Mouse (Mus musculus) hematopoietic stem cell, adult 5-6 weeks (primary cell): ENCODE data around the gene Hivep3. TPM values are rescaled to one million over a fixed set of nuclear protein-coding genes. Genes with fewer than 3 reads are reported as not detected.
A peak's percentile ranks its signal among the peaks of the same experiment; 100 is the strongest.

Experiments used
- ATAC-seq, 2 experiments: fragments of 125-278 bp in 1 of 2; replicated peaks in 1 of 2; 2 replicates each; pipeline ENCODE4 v1.8.0; 2016 to 2017; ENCODE audit warnings: inconsistent platforms in 2 of 2, mild to moderate bottlenecking in 2 of 2, moderate number of reproducible peaks in 2 of 2, low read depth in 1 of 2, moderate TSS enrichment in 1 of 2; ENCODE audit not compliant: low FRiP score in 2 of 2, poor library complexity in 2 of 2, severe bottlenecking in 2 of 2, insufficient read depth in 1 of 2, low TSS enrichment in 1 of 2
- total RNA-seq: library from RNA; stranded (forward); fragments of 172-1452, 232-1000 nt; gene quantifications from 2 replicates; pipeline ENCODE4 v1.2.3, GENCODE M21; 2017

The Hivep3 gene
- total RNA-seq, 1 experiment from 2014 or later: 16.2 TPM

DNA sequence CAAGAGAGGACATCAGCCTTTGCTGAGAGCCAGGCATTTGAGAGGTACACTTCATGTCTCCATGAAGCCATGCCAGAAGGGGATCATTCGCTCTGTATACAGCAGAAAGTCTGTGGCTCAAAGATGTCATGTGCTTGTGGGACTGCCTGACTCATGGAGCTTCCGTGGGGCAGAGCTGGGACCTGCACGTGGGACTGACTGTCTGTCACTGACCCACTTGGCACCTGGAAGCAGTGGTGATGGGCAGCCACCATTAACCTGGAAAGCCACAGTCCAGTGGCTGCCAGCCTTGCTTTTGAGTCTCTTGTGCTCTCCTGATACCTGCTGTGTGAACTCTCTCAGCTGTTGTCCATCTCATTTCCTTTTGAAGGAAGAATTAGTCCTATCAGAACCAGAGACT is 256.8 kb downstream of the Hivep3 start:
- ATAC-seq: no peak

DNA sequence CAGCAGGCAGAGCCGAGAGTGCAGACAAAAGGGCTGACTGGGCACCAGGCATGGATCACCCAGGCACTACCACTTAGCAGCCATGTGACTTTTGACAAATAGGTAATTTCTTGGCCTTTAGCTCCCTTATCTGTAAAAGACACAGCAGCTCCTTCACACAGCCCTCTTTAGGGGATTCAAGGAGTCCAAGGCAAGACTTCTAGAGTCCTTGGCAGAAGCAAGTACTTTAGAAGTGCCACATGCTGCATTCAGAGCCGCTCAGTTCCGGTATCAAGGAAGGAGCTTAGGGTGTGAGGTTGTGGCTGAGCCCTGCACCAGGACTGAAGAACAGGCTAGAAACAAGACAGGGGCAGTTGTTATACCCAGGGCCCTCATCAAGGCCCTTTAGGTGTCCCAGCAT is 257.3 kb downstream of the Hivep3 start:
- no peak for ATAC-seq

DNA sequence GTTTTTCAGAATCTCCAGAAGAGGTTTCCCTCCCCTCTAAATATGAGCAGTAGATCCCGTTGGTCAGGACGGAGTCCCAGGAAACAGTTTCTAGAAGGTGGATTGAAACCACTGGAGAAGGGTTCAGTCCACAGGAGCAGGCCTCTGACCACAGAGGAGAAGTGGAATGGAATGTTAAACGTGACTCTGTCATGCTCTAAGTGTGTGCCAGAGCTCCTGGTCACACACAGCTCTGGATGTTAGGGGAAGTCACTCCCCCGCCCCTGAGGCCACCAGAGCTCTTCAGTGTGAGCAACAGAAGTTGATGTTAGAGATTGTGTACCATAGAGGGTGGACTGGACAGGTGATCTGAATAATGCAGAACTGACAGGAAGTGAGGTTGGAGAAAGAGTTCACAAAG is 258.2 kb downstream of the Hivep3 start:
- ATAC-seq: no peak

DNA sequence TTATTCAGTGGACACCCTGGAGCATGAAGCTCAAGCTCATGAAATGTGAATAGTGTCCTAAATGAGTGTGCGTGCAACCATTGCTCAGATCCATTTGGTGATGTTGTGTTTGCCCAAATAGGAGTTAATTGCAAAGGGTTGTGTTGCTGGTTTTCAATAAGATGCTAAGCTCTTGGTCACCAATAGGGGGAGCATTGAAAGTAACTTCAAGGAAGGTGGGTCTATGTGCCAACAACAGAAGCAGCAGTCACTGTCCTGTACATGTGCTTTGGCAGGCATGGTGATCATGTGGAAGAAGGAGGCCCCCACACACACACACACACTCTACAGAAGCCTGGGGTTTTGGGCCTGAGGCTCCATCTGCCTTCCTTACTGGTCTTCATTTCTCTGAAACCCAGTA is 262.8 kb downstream of the Hivep3 start:
- no peak for ATAC-seq

DNA sequence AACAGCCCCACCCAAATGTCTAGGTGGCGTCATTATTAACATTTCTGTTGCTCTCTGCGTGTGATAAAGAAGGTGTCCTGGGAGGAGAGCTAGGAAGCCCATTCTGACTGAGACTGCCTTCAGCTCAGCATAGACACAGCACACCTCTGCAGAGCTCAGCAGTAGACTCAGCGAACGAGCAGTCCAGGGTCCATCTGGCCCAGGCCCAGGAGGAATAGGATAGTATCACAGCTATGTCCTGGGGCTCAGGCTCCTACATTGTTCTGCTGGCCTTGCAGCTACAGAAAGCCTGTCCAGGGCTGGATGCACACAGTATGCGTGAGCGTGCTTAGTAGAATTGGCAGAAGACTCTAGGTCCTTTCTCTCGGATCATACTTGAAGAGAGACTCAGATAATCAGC is 263.8 kb downstream of the Hivep3 start:
- ATAC-seq: no peak

DNA sequence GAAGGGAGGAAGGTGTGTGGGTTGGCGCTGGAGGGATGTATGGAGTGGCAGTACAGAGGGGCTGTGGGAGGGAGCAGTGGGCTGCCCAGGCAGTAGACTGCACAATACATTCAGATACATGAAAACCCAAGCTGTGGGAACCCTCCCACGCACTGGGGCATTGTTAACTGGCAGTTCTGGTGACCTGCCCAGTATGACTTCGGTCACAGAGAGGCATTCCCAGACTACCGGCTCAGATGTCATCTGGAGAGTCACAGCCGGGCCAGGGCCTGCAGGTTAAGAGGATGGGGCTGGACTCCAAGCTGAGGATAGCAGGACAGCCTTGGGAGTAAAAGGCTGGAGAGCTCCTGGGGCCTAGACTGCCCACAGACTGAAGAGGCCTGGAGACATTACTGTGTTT is 265.3 kb downstream of the Hivep3 start:
- no peak for ATAC-seq

DNA sequence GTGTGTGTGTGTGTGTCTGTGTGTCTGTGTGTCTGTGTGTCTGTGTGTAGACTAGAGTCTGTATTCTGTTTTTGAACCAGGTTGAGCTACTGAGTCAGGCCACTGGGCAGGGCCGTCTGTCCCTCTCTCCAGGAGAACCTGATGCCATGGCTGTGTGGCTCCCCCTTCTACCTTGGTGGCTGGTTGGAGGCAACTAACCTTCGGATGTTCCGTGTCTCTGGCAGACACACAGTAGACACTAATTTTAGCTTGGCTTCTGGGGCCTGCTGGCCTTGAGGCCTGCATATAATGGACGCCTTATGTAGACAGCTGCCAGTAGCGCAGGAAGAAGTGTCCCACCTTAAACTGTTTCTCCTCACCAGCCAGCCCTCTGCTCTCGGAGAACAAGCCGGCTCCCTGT is 267.3 kb downstream of the Hivep3 start:
- no peak for ATAC-seq

DNA sequence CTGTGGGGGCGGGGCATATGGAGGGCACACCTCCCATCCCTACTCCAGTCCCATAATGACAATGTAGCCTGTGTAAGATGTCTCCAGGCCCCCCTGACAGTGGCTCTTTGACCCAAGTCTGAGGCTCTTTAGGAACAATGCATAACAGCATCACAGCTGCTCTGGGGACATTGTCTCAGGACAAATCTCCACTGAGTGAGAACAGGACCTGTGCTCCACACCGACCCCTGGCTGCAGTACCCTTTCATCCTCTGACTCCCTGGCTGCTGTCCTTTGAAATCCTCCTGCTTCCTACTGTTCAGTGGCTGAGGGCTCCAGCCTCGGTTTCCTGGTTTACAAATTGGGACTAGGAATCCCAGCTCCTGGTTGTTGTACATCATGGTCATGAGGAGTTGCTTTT is 269.4 kb downstream of the Hivep3 start:
- ATAC-seq: no peak

DNA sequence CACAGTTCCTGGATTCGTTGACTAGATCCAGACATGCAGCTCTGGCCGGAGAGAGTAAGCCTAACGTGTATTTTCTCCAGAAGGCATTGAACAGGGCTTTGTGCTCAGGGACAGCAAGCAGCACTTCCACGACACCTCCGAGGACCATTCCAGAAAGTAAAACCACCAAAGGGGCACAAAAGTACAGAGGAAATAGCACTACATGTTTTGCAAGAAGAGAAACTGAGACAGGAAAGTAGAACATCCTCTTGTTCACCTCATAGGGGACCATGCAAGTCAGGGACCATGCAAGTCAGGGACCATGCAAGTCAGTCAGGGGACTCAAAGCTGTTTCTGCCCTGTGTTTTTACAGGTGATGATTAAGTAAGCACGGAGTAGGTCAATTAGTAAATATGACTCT is 272.5 kb downstream of the Hivep3 start:
- ATAC-seq: no peak

DNA sequence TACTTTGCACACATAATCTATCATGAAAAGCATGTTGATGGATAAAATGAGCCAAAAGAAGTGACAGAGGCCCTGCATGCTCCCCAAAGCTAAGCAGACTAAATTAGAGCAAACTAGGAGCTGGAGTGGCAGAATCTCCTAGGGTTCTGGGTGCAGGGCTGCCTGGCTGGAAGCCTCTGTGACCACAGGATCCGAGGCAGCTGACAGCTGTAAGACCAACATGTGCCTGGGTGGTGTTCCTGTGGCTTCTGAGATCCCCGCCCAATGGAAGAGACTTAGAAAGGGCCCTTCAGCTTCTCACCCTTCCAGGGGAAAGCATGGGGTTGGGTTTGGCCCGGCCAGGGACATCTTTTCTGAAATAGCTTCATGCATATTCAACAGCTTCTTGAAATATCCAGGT is 274.3 kb downstream of the Hivep3 start:
- peak; percentile 51 to 61 for ATAC-seq

DNA sequence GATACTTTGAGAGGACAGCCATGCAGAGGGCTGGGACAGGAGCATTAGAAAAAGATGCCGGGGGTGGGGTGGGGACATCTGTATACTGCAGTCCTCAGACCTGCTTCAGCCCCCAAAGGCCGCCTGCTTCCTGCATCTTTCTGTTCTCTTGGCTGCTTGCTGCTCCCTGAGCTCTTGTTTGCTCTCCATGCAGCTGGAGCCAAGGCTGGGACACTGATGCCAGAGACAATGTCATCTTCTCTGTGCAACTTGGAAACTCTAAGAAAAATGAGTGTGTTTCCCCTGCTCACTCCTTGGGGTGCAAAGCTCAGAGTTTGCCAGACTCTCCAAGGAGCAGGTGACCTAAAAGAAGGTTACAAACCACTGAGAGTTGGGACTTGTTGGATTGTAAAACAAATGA is 275.6 kb downstream of the Hivep3 start:
- ATAC-seq: no peak

DNA sequence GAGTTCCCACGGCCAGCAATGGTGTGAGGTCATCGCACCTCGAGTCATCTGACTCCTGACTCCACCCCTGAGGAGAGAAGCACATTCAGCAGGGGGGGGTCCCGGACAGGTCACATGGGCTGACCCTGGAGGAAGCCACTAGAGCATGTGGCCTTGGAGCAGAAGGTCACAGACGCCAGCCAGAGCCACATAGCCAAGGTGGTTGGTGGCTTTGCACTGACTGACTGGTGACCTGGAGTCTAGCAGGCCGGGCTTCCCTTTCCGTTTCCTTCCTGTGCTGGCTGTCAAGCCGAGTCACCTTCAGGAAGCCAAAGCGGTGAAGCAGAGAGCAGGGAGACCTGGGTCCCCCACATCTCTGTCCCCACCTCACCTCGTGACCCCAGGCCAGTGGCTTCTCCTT is 278.2 kb downstream of the Hivep3 start:
- peak; percentile 61 to 85 for ATAC-seq

DNA sequence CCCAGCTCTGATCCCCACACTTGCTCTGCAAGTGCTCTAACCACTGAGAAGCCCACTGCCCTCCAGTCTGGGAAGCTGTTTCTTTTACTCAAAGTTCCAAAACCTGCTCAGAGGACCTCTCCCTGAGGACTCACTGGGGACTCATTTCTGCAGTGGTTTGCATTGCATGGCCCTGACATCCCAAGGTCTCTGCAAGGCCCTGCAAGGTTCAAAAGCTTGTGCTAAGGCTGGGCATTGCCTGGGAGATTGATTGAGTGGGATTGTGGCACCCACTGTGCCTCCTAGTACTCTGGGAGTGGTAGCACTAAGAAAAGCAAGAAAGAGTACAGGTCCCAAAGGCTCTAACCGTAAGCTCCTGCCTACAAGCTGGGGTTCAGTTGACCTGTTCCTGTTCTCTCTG is 279.3 kb downstream of the Hivep3 start:
- no peak for ATAC-seq

DNA sequence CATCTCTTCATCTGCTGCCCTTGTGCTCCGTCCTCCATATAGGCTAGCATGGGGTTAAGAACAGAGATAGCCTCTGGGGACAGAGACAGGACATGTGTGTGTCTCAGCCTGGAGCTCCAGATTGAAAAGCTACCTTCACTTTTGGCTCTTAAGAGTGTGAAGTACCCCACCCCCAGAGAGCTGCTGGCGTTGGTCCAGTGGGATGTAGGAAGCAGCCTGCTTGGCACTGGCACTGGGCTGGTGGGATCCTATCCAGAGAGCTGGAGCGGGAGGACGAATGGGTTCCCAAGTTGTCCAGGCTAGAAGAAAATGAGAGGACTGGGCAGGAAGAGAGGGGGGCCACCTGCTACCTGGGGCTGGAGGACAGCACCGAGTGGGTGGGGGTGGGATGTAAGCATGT is 284.8 kb downstream of the Hivep3 start:
- ATAC-seq: no peak

DNA sequence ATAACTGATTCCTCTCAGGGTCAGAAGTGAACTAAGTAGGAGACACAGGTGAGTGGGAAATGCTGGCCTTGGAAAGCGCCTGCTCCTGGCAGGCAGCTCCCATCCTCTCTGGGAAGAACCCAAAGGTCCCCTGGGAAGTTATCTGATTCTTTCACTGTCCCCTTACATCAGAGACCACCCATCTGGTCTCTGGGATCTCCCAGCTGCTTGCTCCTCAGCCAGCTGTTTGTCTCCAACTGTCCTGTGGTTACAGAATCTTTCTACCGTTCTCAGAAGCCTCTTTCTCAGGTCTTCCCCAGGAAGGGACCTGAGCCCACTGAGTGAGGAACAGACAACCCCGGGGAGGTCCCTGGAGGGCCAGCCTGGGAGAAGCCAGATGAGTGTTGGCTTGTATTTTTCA is 288.8 kb downstream of the Hivep3 start:
- ATAC-seq: no peak

DNA sequence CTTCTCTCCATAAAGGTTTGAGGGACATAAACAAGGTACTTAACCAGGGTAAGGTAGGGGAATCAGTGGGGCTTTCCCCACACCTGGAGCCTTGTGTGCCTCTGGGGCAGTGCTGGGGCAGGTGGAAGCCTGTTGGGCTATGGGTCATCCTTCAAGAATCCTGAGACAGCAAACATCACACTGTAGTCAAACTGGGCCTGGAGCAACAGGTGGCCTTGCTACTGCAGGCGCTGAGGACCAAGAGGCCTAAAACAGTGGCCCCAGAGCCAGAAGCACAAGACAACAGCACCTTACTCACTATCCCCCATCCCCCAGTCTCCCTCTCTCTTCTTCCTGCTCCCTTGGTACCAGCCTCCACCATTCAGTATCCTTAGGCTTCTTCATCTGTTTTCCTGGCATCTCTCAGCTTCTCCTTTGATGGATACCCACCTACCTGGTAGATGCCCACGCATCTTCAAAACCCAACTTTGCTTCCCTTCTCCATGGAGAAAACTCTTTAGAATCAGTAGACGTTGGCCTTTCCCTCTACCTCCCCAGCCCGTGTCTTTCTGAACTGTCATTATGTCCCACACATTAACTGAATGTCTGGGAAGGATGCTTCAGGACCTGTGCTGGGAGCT is 289.7 kb downstream of the Hivep3 start:
- ATAC-seq: no peak

DNA sequence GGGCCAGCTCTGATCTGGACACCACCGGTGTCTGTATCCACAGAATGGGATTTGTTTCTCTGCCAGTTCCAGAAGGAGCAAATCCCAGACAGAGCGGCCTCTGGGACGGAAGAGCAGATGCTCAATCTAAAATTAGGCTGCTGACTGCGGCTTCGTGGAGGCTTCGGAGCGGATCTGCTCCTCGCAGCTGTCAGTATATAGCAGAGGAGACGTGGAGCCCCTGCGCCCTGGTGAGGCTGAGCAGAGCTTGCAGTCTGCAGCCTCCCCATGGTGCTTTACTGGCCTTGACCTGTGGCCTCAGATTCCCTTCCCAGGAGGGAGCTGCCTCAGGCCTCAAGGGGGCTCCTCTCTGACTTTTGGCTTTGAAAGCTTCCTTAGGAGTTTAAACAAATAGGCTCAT is 290.5 kb downstream of the Hivep3 start:
- ATAC-seq: no peak

DNA sequence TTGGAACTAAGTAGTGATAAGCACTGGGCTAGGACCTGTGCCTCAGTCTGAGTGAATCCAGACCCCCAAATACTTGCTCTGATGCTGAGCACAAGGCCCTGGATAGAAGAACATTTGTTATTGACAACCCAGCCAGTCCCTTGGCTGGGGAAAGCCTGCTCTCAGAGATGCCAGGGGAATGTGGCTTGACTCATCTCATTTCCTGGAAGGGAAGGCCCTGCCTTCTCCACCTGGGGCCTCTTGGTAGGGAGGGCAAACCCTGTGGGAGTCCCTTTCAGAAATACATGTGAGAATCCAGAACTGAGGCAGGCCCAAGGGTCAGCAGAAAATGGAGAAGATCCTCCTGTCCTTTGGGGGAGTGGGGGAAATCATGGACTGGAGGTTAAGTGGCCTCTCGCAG is 294.1 kb downstream of the Hivep3 start:
- no peak for ATAC-seq

DNA sequence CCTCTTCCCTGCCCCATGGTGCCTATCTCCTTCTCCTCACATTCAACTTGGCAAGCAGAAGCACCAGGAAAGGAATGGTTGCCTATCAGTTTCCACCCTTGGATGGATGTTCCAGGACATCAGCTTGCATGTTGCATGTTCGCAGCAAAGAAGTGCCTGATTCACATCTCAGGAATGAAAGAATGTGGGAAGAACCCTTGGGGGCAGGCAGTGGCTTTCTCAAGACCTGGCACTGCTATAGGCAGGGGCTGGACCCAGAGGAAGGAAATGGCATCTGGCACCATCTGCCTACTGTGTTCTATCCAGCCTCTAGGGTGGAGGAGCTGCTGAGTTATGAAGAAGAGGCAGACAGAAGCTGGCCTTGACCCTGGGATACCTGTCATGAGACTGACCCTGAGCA is 296.4 kb downstream of the Hivep3 start:
- ATAC-seq: no peak
